Mouse (Mus musculus) olfactory bulb, adult 2 months (tissue): ENCODE measurements around the gene Zfp653. TPM values are rescaled to one million over a fixed set of nuclear protein-coding genes. Genes with fewer than 3 reads are reported as not detected.

ENCODE experiments used
- H3K27ac ChIP-seq: fragments of 200-500 bp; 2 replicates; pipeline ENCODE4 v1.5.1; 2012; ENCODE audit warnings: low read depth, low read length; ENCODE audit not compliant: insufficient read depth
- H3K4me1 ChIP-seq: fragments of 200-500 bp; 2 replicates; pipeline ENCODE4 v1.6.1; 2012; ENCODE audit warnings: low read length; ENCODE audit not compliant: control insufficient read depth, insufficient read depth
- H3K4me3 ChIP-seq: fragments of 200-500 bp; 2 replicates; pipeline ENCODE4 v1.5.1; 2012; ENCODE audit warnings: mild to moderate bottlenecking, low read depth, low read length, moderate library complexity; ENCODE audit not compliant: insufficient read depth
- CTCF ChIP-seq: fragments of 200-500 bp; IDR thresholded peaks from 2 replicates; pipeline ENCODE4 v1.5.1; 2012; ENCODE audit warnings: low read depth, mild to moderate bottlenecking, low read length, moderate library complexity; ENCODE audit not compliant: insufficient read depth
- POLR2A ChIP-seq: fragments of 200-500 bp; IDR thresholded peaks from 2 replicates; pipeline ENCODE4 v1.6.1; 2012; ENCODE audit warnings: mild to moderate bottlenecking, low read depth, low read length, moderate library complexity; ENCODE audit not compliant: insufficient read depth
- WGBS: fragments of 180-500 bp; shearing (Covaris S2); methylation state at CpG from one replicate; pipeline ENCODE4 v1.1.7; 2018; 5-methylcytosine and 5-hydroxymethylcytosine counted together
- polyA plus RNA-seq: library from polyadenylated mRNA; stranded (reverse); fragments of >200 nt; gene quantifications from 2 replicates; pipeline ENCODE4 v1.2.4, GENCODE M21; 2012; ENCODE audit warnings: low replicate concordance; ENCODE audit not compliant: missing spikeins, insufficient read depth, insufficient read length

Zfp653 gene
- polyA plus RNA-seq, 1 experiment: not detected

DNA sequence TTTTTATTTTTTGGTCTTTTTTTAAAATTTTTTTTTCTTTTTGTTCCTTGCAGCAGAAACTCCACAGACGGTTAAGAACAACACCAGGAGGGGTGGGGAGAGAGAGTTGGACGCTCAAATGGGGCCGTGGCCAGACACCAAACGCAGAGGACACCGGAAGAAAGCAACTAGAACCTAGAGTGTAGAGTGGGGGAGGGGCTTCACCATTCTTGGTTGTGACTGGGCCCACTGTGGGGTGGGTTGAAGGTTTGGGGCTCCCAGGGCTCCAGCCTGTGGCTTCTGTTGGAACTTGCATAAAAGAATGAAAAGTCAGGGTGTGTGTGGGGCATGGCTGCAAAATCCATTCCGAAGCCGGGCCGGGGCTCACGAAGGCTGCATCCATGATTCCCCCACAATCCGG lies 54.9 kb downstream of the Zfp653 start:
- Histone ChIP-seq H3K4me1 (peaks cover 19% of the 10 kb centered on the region), H3K27ac (no peak overlapping the region), H3K4me3 (no peak overlapping the region)
- WGBS: 61% methylated on average over 10 of the region's 10 CpGs
- TF ChIP-seq POLR2A (no peak), CTCF (no peak)

DNA sequence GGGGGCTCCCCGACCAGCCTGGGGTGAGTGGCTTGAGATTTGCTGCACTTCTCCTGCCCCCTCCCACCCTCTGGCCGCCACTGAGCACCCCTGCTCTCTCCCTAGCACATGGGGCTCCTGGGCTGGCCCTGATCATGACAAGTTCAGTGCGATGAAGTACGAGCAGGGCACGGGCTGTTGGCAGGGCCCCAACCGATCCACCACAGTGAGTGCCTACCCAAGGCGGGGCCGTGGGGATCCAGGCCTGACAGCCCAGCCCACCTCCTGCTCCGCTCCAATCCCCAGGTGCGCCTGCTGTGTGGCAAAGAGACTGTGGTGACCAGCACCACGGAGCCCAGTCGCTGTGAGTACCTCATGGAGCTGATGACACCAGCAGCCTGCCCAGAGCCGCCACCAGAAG lies 58.4 kb downstream of the Zfp653 start:
- no peak overlapping the region for H3K4me3 ChIP-seq
- H3K4me1 ChIP-seq: peaks cover 16% of the 10 kb centered on the region; the same call in 1 of the 2 replicates
- 76% methylated on average over 13 of the region's 13 CpGs for WGBS
- no peak for TF ChIP-seq POLR2A
- no peak for TF ChIP-seq CTCF
- no peak overlapping the region for H3K27ac ChIP-seq

DNA sequence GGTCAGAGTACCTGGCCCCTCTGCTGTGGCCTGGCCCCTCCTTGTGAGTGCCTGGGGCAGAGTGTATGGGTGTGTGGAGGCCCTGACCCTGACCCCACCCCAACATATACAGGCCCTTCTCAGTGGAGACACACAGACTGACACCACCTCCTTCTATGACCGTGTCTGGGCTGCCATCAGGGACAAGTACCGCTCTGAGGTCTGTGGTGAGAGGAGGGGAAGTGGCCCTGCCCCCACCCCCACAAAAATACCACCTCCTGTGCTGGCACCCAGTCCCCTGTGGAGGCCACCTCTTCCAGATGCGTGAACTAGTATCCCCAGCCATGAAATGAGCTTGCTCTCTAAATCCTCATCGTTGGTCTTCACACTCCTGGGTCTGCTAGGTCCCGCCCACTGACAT lies 60.1 kb downstream of the Zfp653 start:
- Histone ChIP-seq H3K4me3 (no peak overlapping the region), H3K27ac (no peak overlapping the region), H3K4me1 (peaks cover 20% of the 10 kb centered on the region; the same call in 1 of the 2 replicates)
- no peak for TF ChIP-seq CTCF
- no peak for TF ChIP-seq POLR2A
- WGBS: 69% methylated on average over 5 of the region's 5 CpGs

Other genes with a start within 250 kb of the Zfp653 start
- not detected in 2 replicates for gene Angptl8, start 235.9 kb downstream of the Zfp653 start, polyA plus RNA-seq
- not detected in 2 replicates for gene Dock6, start 218.7 kb downstream of the Zfp653 start, polyA plus RNA-seq
- gene Rab3d, start 153.2 kb downstream of the Zfp653 start, polyA plus RNA-seq: not detected in 2 replicates
- gene Ccdc159, start 143.9 kb downstream of the Zfp653 start, polyA plus RNA-seq: not detected in 2 replicates
- gene Tmem205, start 143.8 kb downstream of the Zfp653 start, polyA plus RNA-seq: not detected in 2 replicates
- gene Plppr2, start 134.3 kb downstream of the Zfp653 start, polyA plus RNA-seq: not detected in 2 replicates
- not detected in 2 replicates for gene Swsap1, start 115.6 kb downstream of the Zfp653 start, polyA plus RNA-seq
- gene Epor, start 107.9 kb downstream of the Zfp653 start, polyA plus RNA-seq: not detected in 2 replicates
- gene Rgl3, start 81.9 kb downstream of the Zfp653 start, polyA plus RNA-seq: not detected in 2 replicates
- not detected in 2 replicates for gene Ccdc151, start 68.7 kb downstream of the Zfp653 start, polyA plus RNA-seq
- gene Prkcsh, start 68.6 kb downstream of the Zfp653 start, polyA plus RNA-seq: not detected in 2 replicates
- gene Elavl3, start 19.4 kb downstream of the Zfp653 start, polyA plus RNA-seq: not detected in 2 replicates
- not detected in 2 replicates for gene Gm49318, start 117 bp downstream of the Zfp653 start, polyA plus RNA-seq
- gene Ecsit, start 14.1 kb upstream of the Zfp653 start, polyA plus RNA-seq: not detected in 2 replicates
- gene Cnn1, start 27.8 kb upstream of the Zfp653 start, polyA plus RNA-seq: not detected in 2 replicates
- gene Elof1, start 45.8 kb upstream of the Zfp653 start, polyA plus RNA-seq: not detected in 2 replicates
- not detected in 2 replicates for gene Acp5, start 64.3 kb upstream of the Zfp653 start, polyA plus RNA-seq
- not detected in 2 replicates for gene Pigyl, start 85.5 kb upstream of the Zfp653 start, polyA plus RNA-seq
- gene Zfp872, start 116.7 kb upstream of the Zfp653 start, polyA plus RNA-seq: not detected in 2 replicates
- gene Zfp809, start 154.3 kb upstream of the Zfp653 start, polyA plus RNA-seq: not detected in 2 replicates
- gene Zfp599, start 188.5 kb upstream of the Zfp653 start, polyA plus RNA-seq: not detected in 2 replicates
- gene Zfp810, start 236.3 kb upstream of the Zfp653 start, polyA plus RNA-seq: not detected in 2 replicates